Mouse (Mus musculus): Measurements from ENCODE around the gene Lars2.

Lars2 gene

GRCm38 (mm10) chr9:123478031-123478585 lies 111.4 kb downstream of the Lars2 start:
- peak; percentile 29 for DNase-seq (ENCODE audit: low spot score)

GRCm38 (mm10) chr9:123478586-123479195 lies 112.0 kb downstream of the Lars2 start, which contains the start of gene Limd1:
Limd1 (plus strand) TSS chr9:123478706.
- peak; percentile 50 for DNase-seq (ENCODE audit: low spot score)

GRCm38 (mm10) chr9:123479196-123479669 lies 112.5 kb downstream of the Lars2 start:
- no peak for DNase-seq (ENCODE audit: low spot score)

- DNase-seq (ENCODE audit: low spot score), result no peak
Observed at GRCm38 (mm10) chr9:123479876-123480252, 113.1 kb downstream of the Lars2 start.

GRCm38 (mm10) chr9:123480253-123480921 lies 113.7 kb downstream of the Lars2 start:
- DNase-seq (ENCODE audit: low spot score), result no peak

GRCm38 (mm10) chr9:123481136-123481535 lies 114.4 kb downstream of the Lars2 start:
- DNase-seq (ENCODE audit: low spot score), result no peak

- no peak for DNase-seq (ENCODE audit: low spot score)
Observed at GRCm38 (mm10) chr9:123483598-123483997, 116.9 kb downstream of the Lars2 start.

GRCm38 (mm10) chr9:123484830-123485229 lies 118.1 kb downstream of the Lars2 start:
- DNase-seq (ENCODE audit: low spot score), result no peak

GRCm38 (mm10) chr9:123485561-123485960 lies 118.8 kb downstream of the Lars2 start:
- DNase-seq (ENCODE audit: low spot score), result no peak

- no peak for DNase-seq (ENCODE audit: low spot score)
Observed at GRCm38 (mm10) chr9:123486635-123487034, 119.9 kb downstream of the Lars2 start.

- DNase-seq (ENCODE audit: low spot score), result no peak
Observed at GRCm38 (mm10) chr9:123489073-123489472, 122.3 kb downstream of the Lars2 start.

GRCm38 (mm10) chr9:123489727-123490343 lies 123.1 kb downstream of the Lars2 start:
- no peak for DNase-seq (ENCODE audit: low spot score)

- no peak for DNase-seq (ENCODE audit: low spot score)
Observed at GRCm38 (mm10) chr9:123490930-123491329, 124.2 kb downstream of the Lars2 start.

- no peak for DNase-seq (ENCODE audit: low spot score)
Observed at GRCm38 (mm10) chr9:123491917-123492585, 125.3 kb downstream of the Lars2 start.

- no peak for DNase-seq (ENCODE audit: low spot score)
Observed at GRCm38 (mm10) chr9:123496665-123497064, 129.9 kb downstream of the Lars2 start.

- no peak for DNase-seq (ENCODE audit: low spot score)
Observed at GRCm38 (mm10) chr9:123497906-123498305, 131.2 kb downstream of the Lars2 start.

GRCm38 (mm10) chr9:123500480-123500879 lies 133.8 kb downstream of the Lars2 start:
- no peak for DNase-seq (ENCODE audit: low spot score)

GRCm38 (mm10) chr9:123503171-123503834 lies 136.6 kb downstream of the Lars2 start:
- no peak for DNase-seq (ENCODE audit: low spot score)

- DNase-seq (ENCODE audit: low spot score), result no peak
Observed at GRCm38 (mm10) chr9:123504325-123504724, 137.6 kb downstream of the Lars2 start.

GRCm38 (mm10) chr9:123505598-123505997 lies 138.9 kb downstream of the Lars2 start:
- no peak for DNase-seq (ENCODE audit: low spot score)

GRCm38 (mm10) chr9:123506270-123507146 lies 139.8 kb downstream of the Lars2 start:
- DNase-seq (ENCODE audit: low spot score), result no peak

Measured in ovary, postnatal 10 days (tissue).